In genomic region chr11:94548888-94549690, GRCm38 (mm10) we compare ENCODE assay signal across 8 mouse cellular contexts. TPM values are rescaled to one million over a fixed set of nuclear protein-coding genes. Genes with fewer than 3 reads are reported as not detected.
DNase-seq lines count a peak whose midpoint lies in the region; ATAC-seq lines count a peak whose summit lies in the region.

Gene Rsad1, minus strand, starts transcription at chr11:94549255.

- WGBS in hindbrain, embryonic 13.5 days = 5% methylated on average over 49 of the region's 49 CpGs

- H3K9me3 ChIP-seq in hindbrain, embryonic 13.5 days = no peaks in the 10 kb centered on the region

- ATAC-seq in hindbrain, embryonic 13.5 days (ENCODE audit: low FRiP score) = peak; percentile 89

- peak; percentile 96 for DNase-seq in Muller cell, postnatal 12 days (ENCODE audit: inconsistent ontology term)
- peak; percentile 97 for DNase-seq in cerebellum, adult 9-11 months
- peak; percentile 93 for DNase-seq in frontal cortex, postnatal 10 days (ENCODE audit: low spot score in 2 of 2)
- DNase-seq in layer of hippocampus, postnatal 25 days (ENCODE audit: extremely low spot score in 1 of 2, low spot score in 1 of 2) = peak; percentile 98 to 99
- DNase-seq in lung, postnatal 25 days (ENCODE audit: low spot score) = peak; percentile 94
- peak; percentile 96 for DNase-seq in retina, embryonic 14.5 days (ENCODE audit: low spot score)
- DNase-seq in thymus, postnatal 4 days = peak; percentile 97

- no peaks in the 10 kb centered on the region for H3K27me3 ChIP-seq in hindbrain, embryonic 13.5 days

- H3K4me3 ChIP-seq in hindbrain, embryonic 13.5 days = peak within 1 kb of the TSS; percentile 58

- peaks cover 20% of the 10 kb centered on the region for H3K4me1 ChIP-seq in hindbrain, embryonic 13.5 days (replicated peaks)

- H3K4me2 ChIP-seq in hindbrain, embryonic 13.5 days = peak within 1 kb of the TSS; percentile 86

- H3K9ac ChIP-seq in hindbrain, embryonic 13.5 days = peak within 1 kb of the TSS; percentile 73

- H3K27ac ChIP-seq in hindbrain, embryonic 13.5 days = peak within 1 kb of the TSS; percentile 89

- no peaks in the 10 kb centered on the region for H3K36me3 ChIP-seq in hindbrain, embryonic 13.5 days

RNA-seq across cellular contexts. Expression of gene Rsad1, which starts in this region (rescaled TPM):
- polyA plus RNA-seq in hindbrain, embryonic 13.5 days (2015; fragmentation: Nextera tagmentation; extraction: Ambion mirVana) = 4.7 and 5.1 TPM in 2 replicates
- total RNA-seq in layer of hippocampus, postnatal 25 days (2021) = 10 to 100 TPM; 10.3 to 10.8 TPM

Comparison
In these comparisons a context has a peak if more than half of its experiments do, and no peak if none do; other contexts are left out.
1. Peak in every context shown above with its lines: DNase-seq, ATAC-seq, H3K4me3 ChIP-seq and H3K27ac ChIP-seq.